Mouse (Mus musculus): Measurements from ENCODE around the gene Ptbp2.

Ptbp2 gene

GRCm38 (mm10) chr3:119784366-119784765 lies at the start of gene Ptbp2:
Gene Ptbp2, minus strand, starts transcription at chr3:119784466.
- DNase-seq (ENCODE audit: low spot score), result no peak

GRCm38 (mm10) chr3:119814678-119815077 lies 30.4 kb upstream of the Ptbp2 start:
- DNase-seq (ENCODE audit: low spot score), result no peak

- DNase-seq (ENCODE audit: low spot score), result no peak
Measured at GRCm38 (mm10) chr3:119806123-119806522, 21.9 kb upstream of the Ptbp2 start.

GRCm38 (mm10) chr3:119794677-119795365 lies 10.6 kb upstream of the Ptbp2 start:
- DNase-seq (ENCODE audit: low spot score), result no peak

- peak; percentile 88 for DNase-seq (ENCODE audit: low spot score)
Measured at GRCm38 (mm10) chr3:119782946-119783701, 1.1 kb downstream of the Ptbp2 start.

GRCm38 (mm10) chr3:119782022-119782945 lies 2.0 kb downstream of the Ptbp2 start:
- peak; percentile 61 for DNase-seq (ENCODE audit: low spot score)

GRCm38 (mm10) chr3:119780876-119781275 lies 3.4 kb downstream of the Ptbp2 start:
- no peak for DNase-seq (ENCODE audit: low spot score)

- no peak for DNase-seq (ENCODE audit: low spot score)
Measured at GRCm38 (mm10) chr3:119779261-119779660, 5.0 kb downstream of the Ptbp2 start.

GRCm38 (mm10) chr3:119778431-119778830 lies 5.8 kb downstream of the Ptbp2 start:
- DNase-seq (ENCODE audit: low spot score), result no peak

GRCm38 (mm10) chr3:119776129-119776528 lies 8.1 kb downstream of the Ptbp2 start:
- DNase-seq (ENCODE audit: low spot score), result no peak

GRCm38 (mm10) chr3:119772789-119773188 lies 11.5 kb downstream of the Ptbp2 start:
- DNase-seq (ENCODE audit: low spot score), result no peak

- DNase-seq (ENCODE audit: low spot score), result no peak
Measured at GRCm38 (mm10) chr3:119763772-119764171, 20.5 kb downstream of the Ptbp2 start.

- no peak for DNase-seq (ENCODE audit: low spot score)
Measured at GRCm38 (mm10) chr3:119761732-119762131, 22.5 kb downstream of the Ptbp2 start.

GRCm38 (mm10) chr3:119753791-119754190 lies 30.5 kb downstream of the Ptbp2 start:
- no peak for DNase-seq (ENCODE audit: low spot score)

- no peak for DNase-seq (ENCODE audit: low spot score)
Measured at GRCm38 (mm10) chr3:119749551-119750249, 34.6 kb downstream of the Ptbp2 start.

GRCm38 (mm10) chr3:119749140-119749539 lies 35.1 kb downstream of the Ptbp2 start:
- DNase-seq (ENCODE audit: low spot score), result no peak

GRCm38 (mm10) chr3:119746656-119747055 lies 37.6 kb downstream of the Ptbp2 start:
- DNase-seq (ENCODE audit: low spot score), result no peak

GRCm38 (mm10) chr3:119745801-119746200 lies 38.5 kb downstream of the Ptbp2 start:
- no peak for DNase-seq (ENCODE audit: low spot score)

- no peak for DNase-seq (ENCODE audit: low spot score)
Measured at GRCm38 (mm10) chr3:119729863-119730262, 54.4 kb downstream of the Ptbp2 start.

GRCm38 (mm10) chr3:119712066-119712465 lies 72.2 kb downstream of the Ptbp2 start:
- DNase-seq (ENCODE audit: low spot score), result no peak

- no peak for DNase-seq (ENCODE audit: low spot score)
Measured at GRCm38 (mm10) chr3:119711503-119711902, 72.8 kb downstream of the Ptbp2 start.

- DNase-seq (ENCODE audit: low spot score), result no peak
Measured at GRCm38 (mm10) chr3:119701467-119701866, 82.8 kb downstream of the Ptbp2 start.

Measured in urinary bladder, postnatal 14 days (tissue).